Mouse (Mus musculus) megakaryocyte progenitor cell, adult 5-6 weeks (primary cell): ENCODE measurements around the gene Cipc. TPM values are rescaled to one million over a fixed set of nuclear protein-coding genes. Genes with fewer than 3 reads are reported as not detected.

ENCODE experiments used
- ATAC-seq: replicated peaks from 2 replicates; pipeline ENCODE4 v1.8.0; 2016; ENCODE audit warnings: mild to moderate bottlenecking, moderate TSS enrichment, inconsistent platforms; ENCODE audit not compliant: poor library complexity
- total RNA-seq, 2 experiments: library from RNA; stranded (forward) in 1 of 2; stranded (reverse) in 1 of 2; fragments of 157-497, 149-512 nt in 1 of 2; fragments of 200-1000 nt in 1 of 2; gene quantifications; 2 replicates each; pipeline versions ENCODE4 v1.2.3 to v1.2.4; 2015 to 2017

Gene Cipc
- total RNA-seq (2015) = 16.7 and 22.0 TPM in 2 replicates
- 17.6 and 23.7 TPM in 2 replicates for total RNA-seq (2017)

DNA sequence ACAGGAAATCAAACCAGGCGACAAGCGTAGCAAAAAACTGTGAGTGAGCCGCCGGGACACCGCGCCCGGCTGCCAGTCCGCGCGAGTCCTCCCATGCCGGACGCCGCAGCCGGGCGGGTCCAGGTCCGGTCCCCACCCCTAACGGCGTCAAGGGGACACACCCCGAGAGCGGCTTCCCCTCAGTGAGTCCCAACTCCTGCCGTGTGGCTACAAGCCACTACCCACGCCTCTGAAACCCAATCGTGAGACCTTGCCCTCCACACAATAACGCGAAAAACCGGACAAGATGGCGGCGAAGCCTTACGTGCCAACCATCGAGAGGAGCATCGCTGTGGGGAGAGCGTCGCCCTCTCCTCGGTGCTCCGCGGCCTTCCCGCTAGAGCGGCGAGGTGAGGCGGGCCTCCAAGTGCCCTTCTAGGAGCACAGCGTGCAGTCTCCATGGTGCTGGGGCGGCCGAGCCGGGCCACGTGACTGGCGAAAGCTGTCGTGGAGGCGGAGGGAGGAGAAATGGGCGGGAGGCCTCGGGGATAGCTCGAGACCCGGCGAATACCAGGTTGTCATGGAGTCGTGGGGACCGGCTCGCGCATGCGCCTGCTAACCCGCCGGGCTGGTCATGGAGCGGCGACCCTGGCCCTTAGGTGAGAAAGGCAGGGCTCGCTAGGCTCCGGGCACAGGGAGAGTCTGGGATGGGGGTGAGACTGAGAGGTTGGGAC is at the start of gene Cipc:
Cipc (plus strand) TSS at position 182 of the 713 bp plus-strand sequence.
- ATAC-seq = peak; percentile 77

DNA sequence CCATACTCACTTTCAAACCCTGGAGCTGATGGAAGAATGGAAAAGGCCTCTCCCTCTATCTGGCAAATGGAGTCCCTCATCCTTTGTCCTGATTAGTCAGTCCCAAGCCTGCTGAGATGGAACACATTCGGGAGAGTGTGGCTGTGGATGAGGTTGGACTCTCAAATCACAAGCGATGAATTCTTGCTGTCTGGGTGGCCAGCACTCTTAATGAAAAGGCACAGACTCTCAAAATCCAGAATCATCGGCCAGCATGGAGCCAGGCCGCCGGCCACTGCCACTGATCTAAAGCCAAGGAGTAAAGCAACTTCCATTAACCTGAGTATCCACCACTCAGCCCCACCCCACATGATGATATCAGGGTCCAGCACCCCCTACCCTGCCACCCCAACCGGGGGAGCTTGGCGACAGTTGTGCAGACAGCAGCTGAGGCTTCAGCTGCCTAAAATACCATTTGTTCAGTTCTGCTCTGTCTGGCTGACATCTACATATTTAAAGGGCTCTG is 49.0 kb upstream of the Cipc start:
- ATAC-seq = no peak

DNA sequence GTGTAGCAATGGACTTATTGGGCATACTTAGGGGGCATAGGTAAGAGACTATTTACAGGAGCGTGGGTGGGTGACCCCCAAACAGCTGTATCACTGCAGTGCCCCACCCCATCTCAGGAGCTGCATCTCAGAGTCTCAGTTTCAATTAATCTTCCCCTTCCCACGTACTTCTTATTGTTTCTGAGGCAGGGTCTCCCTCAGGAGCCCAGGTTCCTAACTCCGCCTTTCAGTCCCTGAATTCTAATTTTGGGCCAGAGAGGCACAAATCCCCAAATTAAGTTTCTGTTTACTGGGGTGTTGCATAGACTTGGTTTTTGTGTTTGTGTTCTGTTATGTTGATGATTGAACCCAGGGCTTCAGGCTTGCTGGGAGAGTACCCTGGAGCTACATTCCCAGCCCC is 48.4 kb upstream of the Cipc start:
- no peak for ATAC-seq

DNA sequence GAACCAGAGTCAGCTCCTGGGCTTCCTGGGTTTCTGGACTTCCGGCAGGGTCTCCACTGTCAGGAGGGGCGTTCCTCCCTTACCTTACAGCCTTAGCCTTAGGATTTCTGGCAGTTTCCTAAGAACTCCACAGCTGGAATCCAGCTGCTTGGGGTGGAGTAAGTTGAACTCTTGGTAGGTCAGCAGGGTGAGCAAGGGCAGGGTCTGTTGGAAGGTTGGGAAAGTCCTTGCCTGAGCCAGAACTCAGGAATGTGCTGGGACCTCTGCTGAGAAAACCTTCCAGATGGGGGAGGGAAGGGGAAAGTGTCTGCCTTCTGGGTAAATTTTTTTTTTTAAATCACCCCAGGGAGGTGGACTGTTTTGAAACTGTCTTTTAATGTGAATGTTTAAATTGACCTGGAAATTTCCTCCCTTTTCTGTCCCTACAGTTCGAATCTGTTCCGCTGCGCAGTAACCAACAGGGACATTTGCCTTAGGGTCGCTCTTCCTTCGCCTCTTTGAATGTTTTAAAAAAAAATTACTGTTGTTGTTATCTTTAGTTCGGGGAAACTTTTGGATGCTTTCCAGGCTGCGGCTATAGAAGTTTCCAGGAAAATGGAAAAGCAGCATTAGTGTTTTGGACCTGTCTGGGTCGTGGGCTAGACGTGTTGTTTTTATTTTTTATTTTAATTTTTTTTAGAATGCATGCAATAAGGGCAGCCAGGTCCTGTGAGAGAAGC is 47.2 kb upstream of the Cipc start:
- no peak for ATAC-seq

DNA sequence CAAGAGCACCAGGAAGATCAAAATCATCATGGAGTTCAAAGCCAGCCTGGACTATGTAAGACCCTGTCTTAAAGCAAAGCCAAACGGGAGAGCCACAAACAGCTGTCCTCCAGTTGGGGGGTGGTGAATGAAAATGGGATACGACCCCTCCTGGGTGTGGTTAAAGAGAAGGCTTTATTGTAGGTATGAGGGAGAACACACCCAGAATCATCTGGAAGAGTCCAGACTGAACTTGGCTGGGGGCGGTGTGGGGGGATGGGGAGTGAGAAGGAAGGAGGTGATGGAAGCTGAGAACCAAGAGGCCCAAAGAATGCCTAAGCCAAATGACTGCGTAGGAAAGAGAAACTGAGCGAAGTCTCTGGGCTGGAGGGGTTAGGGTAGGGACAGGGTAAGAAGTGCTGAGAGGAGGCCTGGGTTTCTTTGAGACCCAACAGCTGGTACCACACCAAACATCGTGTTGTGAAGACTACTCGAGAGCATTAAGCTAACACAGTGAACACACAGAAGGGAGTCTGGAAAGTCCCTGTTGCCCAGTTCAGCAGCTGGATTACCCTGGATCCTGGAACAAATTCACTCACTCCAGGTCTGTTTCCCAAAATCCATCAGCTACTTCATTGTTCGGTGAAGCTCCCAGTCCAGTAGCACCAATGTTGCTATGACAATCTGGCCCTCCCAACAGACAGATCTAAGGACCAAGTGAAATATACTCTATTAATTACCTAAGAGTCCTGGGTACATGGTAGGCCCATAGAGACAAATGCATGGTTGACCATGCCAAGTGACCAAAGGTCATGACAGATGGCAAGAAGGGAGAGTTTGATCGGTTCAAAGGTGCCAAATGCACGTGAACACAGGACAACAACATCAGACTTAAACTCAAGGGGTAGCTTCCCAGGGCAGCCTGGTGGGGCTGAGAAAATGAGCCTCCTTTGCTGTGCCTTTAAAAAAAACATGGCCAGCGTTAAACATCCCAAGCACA is 42.7 kb upstream of the Cipc start:
- no peak for ATAC-seq

DNA sequence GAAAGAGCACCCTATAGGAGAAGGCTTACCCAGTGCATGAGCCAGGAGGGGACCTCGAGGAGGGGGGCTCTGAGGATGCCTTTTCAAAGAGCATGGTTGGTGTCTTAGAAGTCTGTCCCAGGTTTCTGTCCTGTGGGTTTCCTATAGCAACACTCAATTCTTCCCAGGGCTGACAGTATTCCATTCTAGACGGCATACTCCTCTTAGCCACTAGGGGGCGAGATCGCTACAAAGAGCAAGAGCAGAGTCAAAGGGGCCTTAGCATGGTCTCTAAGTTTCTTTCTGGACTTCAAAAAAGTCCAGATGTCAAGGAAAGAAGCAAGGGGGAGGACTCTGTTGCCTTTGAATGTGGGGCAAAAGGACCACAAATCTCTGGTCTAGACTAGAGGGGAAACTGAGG is 41.6 kb upstream of the Cipc start:
- peak; percentile 72 for ATAC-seq

DNA sequence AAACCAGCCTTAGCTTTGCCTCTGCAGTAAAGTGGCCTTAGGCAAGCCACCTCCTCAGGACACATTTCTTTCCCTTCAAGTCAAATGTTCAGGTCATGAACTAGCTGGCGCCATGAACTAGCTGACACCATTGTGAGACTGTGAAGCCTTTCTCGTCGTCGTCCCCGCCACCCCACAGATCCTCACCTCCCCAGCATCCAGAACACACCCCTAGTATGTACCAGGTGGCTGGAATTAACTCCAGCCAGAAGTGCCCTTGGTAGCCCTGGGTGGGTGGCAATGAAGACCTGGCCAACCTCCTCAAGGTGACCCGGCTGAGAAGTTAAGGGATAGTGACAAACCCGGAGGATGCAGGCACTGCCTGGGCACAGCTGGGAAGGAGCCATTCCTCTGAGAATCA is 41.0 kb upstream of the Cipc start:
- no peak for ATAC-seq

DNA sequence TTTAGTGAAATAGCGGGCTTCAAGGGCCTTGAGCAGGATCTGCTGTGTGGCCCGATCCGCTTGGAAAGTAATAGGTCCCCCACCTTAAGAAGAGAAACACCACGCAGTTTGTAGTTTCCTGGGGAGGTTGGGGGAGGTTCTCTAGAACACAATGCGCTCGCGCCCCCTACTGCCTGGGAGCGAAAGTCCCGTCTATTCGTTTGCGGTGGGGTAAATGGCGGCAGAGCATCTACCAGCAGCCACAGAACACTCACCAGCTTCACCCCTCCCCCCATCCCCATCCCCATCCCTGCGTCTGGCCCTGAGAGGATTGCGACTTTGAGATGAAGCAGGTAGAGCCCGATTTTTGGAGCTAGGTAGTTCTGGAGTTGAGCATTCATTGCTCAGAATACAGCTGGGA is 40.4 kb upstream of the Cipc start:
- ATAC-seq = peak; percentile 98

DNA sequence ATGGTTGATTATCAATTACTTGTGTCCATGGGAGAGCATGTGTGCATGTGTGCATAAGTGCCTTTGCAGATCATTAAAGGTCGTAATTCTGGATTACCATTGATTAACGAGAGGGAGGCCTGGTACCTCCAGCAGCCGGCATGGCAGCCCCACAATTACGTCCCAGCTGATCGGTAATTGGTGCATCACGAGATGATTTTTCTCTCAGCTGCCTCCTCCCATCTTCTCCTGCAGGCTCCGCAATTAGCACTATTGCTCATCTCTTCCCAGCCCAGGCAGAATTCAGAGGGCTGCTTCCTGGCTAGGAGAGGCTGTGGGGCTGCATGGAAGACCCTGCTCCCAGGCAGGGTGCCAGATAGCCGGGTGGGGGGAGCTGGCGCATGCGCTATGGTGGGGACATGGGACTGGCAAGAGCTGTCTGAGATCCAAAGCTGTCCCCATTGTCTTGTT is 35.3 kb upstream of the Cipc start:
- no peak for ATAC-seq

DNA sequence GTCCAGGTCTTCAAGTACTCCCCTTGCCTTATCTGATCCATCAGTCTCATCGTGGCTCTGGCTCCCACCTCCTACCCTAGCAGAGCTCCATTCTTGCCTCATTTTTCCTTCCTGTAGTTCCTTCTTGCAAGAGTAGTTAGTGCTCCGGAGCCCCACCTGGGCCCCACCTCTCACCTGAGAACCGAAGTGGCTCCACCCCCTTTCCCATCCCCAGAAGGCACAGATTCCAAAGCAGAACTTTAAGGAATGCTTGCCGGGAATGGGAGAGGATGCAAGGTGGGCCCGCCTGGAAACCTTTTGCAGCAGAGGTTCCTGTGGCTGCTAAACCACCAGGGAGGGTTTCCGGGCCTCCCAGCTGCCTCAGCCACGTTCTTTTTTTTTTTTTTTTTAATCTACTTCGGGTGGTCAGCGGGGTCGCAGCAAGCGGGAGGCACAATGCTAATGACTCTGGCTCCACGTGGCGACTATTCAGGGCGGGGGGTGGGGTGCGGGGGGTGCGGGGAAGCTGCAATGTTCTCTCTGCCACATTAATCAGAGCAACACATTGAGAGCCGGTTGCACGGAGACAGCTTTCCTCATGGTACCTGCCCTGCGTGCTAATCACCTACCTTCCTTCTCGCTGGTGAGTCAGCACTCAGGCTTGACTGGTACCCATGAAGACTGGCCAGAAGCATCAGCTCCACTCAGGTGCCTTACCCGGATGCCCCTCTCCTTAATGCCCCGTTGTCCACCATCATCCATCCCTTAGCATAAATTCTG is 34.3 kb upstream of the Cipc start:
- no peak for ATAC-seq

DNA sequence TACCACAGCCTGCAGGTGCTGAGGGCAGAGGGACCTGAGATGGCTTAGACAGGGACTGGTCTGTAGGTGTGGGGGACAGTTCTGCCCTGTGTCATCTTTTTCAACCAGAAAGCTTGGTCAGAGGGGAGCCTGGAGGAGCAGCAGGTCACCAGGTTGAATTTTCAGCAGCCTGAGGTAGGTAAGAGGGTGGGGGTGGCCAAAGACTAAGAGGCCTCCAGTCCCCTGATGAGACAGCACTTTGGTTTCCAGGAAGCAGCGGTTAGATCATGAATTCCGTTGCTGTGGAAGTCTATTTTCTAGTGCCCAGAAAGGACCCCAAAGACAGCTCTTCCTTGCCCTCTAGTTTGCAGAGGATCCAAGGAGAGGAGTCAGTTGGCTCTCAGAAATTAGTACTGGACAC is 32.5 kb upstream of the Cipc start:
- ATAC-seq = peak; percentile 48

DNA sequence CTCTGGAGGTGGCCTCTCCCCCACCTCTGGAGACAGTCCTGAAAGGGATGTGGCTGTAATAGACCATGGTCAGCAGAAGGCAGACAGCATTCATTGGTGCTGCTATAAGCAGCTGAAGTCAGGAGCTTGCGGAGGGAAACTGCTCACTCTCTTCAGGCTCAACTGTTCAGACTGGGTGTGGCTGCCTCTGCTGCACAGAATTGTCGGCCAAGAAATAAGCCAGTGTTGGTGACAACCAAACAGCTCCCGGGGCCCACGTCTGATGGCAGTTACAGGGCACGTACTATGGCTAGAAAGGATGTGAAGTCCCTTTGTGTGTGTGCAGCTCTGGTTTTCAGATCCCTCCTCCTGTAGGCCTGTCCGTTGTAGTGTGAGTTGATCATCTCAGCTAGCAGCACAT is 32.1 kb upstream of the Cipc start:
- peak; percentile 53 for ATAC-seq

DNA sequence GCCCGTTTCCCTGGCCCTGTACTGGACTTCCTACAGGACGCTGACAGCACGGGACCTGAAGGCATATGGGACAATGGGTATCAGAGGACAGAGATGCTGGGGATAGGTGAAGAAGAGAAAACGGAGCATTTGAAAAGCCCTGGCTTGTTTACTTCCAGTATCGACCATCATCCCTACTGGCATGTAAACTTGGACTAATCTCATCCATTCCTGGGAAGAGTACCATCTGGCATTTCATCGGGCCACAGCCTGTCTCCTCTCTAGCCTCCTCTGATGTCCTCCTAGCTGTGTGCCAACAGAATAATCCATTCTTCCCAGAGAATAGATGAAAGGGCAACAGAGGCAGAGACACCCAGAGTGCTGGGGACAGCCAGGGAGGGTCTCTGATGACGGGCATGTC is 31.2 kb upstream of the Cipc start:
- ATAC-seq = no peak

DNA sequence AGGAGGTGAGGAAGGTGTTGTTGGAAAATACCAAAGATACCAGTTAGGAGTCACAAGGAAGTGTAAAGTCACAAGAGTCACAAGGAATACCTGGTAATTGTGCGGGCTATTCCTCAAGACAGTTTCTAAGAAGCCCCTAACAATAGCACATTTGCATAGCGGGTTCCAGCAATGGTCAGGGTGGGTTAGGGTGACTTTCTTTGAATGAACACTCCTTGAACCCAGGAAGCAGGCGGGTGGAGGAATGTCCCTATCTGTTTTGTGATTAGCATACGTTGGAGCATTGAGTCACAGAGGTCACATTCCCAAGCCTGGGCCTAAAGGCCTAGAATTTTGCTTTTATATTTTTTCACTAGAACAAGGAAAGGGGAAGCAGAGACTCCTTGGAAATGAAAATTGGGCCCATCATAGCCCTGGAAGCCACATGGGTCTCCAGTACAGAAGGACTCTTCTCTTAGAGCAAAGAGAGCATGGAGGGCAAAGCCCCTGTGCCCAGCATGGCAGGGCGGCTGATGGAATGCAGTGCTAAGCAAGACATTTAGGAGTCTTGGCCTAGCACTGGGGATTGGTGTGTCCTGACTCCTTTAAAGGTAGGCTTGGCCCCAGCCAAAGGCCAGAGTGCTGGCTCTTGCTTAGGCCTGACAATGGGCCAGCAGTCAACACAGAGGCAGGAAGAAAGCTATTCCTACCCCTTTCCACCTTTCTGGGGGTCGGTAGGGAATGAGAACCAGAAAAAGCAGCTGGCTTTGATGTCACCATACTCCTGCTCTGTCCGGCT is 29.9 kb upstream of the Cipc start:
- ATAC-seq = no peak

DNA sequence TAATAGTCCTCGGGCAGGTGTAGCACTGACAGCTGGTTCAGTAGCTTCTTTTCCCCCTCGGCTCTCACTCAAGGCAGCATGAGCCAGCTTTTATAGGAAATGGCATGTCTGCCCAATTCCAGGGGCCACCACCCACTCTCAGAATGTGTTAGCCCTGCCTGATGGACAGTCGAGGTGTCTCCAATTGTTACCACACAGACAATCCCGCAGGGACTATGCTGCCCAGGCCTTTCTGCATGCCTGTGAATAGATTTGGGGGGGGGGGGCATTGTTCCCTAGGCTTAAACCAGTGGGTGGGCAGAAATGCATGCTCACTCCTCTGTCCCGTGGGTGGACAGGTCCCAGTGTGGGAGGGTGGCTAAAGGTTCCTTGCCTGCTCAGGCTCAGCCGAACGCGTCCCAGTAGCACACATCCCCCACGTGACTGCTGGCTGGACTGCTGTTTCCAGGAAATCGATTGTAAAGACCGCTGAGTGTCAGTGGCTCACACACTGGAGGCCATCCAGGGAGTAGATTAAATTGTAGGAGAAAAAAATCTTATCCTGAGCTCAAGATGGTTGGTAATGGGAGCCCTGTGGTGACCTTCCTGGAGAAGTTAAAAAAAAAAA is 28.4 kb upstream of the Cipc start:
- ATAC-seq = no peak

DNA sequence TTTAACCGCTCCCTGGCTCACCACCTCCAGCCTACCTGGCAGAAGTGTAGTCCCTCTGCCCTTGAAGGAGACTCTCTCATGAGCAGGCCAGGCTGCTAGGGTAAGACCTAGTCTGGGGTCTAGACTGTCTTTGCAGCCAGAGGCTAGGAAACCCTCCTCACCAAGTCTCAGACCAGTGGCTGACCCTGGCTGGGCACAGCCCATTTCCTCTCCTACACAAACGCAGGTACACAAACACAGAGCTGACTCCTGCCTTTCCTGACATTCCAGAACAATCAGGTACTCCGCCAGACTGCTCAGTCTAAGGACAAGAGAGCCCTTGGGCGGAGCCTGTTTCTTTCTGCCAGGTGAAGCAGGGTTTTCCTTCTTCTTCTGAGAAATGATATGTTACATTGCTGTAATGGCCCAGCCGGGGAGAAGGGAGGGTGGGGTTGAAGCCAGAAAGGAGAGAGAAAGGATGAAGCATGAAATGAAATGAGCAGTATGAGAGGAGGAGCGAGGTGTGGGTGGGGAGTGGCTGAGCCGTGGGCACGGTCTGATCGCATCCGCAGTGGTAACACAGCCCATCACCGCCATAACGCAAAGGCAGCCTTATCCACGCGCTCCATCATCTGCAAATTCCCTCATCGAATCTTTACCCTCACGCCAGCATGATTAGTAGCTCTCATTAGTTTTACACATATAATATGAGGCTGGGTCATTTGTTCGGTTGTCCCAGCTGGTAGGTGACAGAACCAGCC is 27.7 kb upstream of the Cipc start:
- ATAC-seq = no peak

DNA sequence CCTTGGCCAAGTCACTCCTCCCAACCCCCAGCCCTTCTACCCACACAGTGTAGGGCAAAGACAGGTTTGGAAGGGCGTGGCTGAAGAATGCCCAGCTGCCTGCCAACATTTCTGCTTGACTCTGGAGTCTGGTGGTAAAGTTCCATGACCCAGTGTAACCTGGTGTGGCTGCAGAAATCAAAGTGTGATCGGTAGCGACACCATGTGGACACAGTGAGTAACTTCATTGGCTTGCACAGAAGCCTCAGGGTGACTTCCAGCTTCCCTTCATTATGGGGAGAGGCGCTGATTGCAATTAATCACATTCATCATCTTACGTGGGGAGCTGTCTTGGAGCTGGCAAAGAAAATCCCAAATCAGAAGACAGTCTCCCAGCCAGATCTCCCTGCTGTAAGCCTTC is 23.0 kb upstream of the Cipc start:
- ATAC-seq = peak; percentile 100

DNA sequence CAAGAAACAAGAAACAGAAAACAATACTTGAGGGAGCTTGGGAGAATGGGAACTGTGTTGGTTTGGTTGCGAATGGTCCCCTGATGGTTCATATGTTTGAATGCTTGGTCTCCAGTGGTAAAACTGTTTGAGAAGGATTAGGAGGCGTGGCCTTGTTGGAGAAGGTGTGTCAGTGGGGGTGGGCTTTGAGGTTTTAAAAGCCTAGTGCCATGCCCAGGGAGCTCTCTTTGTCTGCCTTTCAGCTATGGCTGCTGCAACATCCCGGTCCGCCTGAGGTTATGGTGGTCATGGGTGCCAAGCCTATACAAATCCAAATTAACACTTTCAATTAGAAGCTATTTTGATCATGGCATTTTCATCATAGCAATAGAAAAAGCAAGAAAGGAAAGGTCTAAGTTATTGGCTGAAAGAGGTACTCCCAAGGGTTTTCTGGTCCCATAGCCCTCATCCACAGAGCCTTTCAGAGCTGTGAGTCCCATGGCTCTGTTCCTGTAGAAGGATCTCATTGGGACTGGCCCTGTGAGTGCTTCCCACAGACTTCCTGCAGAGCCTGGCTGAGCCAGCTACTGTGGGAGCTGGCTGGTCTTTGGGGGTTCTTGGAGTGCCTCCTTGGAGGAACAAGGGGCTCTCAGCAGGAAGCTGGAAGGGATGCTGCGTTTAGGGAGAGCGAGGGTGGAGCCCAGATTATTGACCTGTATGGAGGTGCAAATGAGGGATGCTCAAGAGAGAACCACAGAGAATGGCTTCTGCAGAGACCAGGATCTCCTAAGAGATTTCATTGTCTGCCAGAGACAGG is 15.7 kb upstream of the Cipc start:
- ATAC-seq = no peak
